Mouse (Mus musculus) mouse embryonic stem cell (cell line): ENCODE data around the gene Trpm3.

Source experiments
- in situ Hi-C, 2 experiments: fragments of 300-500 bp; cut with MboI; formaldehyde crosslinking; loops; 1 replicate in 1 of 2; 3 replicates in 1 of 2; pipeline ENCODE4 v1.14.3; 2019 to 2020; ENCODE audit warnings: low sequenced_read_pairs in 2 of 2, low pct_unique_long_range_greater_than_20kb in 1 of 2, mixed read lengths in 1 of 2; ENCODE audit not compliant: unreplicated experiment in 1 of 2

The Trpm3 gene

GRCm38 (mm10) chr19:22138590-22139421, at the start of gene Trpm3:
Gene Trpm3, plus strand, starts transcription at chr19:22139046.
- in situ Hi-C loops: no loop called here

DNA sequence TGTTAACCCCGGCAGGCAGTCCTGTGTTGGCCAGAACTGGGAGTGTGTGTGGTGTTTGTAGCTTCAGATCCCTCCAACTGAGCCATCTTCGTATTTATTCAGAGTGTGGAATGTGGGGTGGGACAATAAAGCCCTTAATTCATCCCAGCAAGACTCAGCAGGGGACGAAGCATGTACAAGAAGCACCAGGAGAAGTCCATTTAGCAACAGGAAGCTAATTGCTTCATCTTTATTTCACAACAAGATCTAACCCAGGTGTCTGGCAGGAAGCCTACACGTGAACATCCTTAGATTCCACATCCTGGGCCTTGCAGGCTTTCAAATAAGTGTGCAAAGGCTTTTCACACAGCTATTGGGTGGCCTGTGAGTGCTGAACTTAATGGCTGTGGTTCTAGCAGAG, 38.3 kb upstream of the Trpm3 start:
- in situ Hi-C loops: no loop called here

DNA sequence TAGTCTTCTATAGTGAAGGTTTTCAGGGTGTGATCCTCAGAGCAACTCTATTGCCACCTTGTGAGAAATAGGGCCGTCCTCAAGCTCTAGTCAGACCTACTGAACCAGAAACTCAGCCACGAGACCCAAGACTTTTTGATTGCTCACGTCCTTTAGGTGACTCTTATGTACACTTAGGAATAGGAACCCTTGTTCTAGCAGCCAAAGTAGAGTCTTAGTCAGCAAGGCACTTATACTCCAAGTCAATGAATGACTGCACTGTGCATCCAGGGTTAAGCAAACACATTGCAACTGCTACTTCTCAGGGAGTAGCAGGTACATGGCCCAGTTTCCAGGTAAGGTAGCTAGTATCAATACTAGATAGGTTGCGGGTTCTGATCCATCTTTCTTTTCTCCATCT, 35.0 kb upstream of the Trpm3 start:
- in situ Hi-C loops: no loop called here

- in situ Hi-C loops: no loop called here
Measured at GRCm38 (mm10) chr19:22104848-22105484, 33.9 kb upstream of the Trpm3 start.

DNA sequence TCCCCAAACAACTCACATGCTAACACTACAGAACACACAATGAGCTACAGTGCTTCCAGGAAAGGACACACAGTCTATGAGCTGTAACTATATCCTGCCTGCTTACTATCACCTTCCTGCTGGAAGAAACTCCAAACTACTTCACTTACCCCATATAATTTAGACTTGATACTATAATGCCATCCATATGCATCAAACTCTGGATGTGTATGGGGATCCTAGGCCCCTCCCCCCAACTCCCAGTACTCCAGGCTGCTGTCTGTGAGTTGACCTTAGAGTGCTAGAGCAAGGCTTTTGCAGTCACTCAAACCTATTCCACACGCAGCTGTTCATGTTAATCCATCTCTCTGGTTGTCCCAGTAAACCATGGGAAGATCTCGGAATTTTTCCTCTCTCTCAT, 33.2 kb upstream of the Trpm3 start:
- in situ Hi-C loops: no loop called here

DNA sequence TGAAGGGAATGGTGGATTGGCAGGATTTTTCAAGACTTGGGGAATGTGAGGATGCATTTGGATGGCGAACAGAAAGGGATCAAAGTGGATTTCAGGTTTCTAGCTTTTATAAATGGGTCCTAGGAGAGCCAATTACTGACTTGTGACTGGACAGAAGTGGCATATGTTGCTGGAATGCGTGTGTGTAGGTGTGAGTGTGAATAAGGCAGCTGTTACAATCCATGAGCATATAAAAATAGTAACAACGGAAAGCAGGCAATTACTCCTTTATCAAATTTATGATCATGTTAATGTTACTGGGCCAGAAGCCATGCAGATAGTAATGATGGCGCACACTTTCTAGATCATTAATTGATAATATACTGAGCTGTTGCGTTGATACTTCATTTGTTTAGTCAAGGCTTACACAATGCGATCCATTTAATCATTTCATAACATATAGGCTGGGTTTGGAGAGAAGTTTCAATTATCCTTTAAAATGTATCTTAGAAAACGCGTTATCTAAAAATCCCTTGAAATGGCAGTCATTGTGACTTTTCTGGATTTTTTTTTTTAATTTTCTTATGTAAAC, 29.9 kb upstream of the Trpm3 start:
- in situ Hi-C loops: no loop called here

GRCm38 (mm10) chr19:22120976-22121375, 17.9 kb upstream of the Trpm3 start:
- in situ Hi-C loops: no loop called here

DNA sequence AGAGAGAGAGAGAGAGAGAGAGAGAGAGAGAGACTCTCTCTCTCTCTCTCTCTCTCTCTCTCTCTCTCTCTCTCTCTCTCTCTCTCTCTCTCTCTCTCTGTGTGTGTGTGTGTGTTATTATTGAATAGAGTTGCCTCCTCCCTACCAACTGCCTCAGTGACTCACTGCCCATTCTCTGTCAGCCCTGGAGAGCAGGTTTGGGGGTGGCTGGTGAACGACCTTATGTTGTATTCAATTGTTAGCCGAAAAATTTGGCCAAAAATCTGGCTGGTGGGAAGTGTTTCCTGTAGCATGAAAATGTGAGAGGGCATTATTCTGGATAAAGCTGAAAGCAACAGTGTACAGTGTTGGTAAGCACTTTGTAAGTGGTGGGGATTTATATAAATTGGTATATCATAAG, 17.2 kb upstream of the Trpm3 start:
- in situ Hi-C loops: no loop called here

DNA sequence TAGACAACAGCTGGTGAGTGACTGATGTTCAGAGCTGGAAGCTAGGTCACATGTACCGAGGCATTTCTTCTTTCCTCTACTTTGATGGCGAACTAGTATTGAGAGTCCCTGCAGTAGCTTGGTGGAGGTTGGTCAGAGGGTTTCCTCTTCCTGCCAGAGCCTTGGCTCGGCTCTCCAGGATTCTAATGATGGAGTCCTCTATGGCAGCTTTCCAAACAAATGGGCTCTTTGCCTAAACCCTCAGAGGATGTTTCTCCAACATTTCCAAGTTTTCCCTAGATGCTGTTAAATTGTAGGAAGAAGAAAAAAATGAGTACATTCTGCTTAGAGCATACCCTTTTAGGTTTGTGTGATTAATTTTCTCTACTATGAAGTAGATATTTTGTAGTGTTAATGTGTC, 6.2 kb upstream of the Trpm3 start:
- in situ Hi-C loops: no loop called here

- in situ Hi-C loops: no loop called here
Measured at GRCm38 (mm10) chr19:22178549-22178948, 39.7 kb downstream of the Trpm3 start.

DNA sequence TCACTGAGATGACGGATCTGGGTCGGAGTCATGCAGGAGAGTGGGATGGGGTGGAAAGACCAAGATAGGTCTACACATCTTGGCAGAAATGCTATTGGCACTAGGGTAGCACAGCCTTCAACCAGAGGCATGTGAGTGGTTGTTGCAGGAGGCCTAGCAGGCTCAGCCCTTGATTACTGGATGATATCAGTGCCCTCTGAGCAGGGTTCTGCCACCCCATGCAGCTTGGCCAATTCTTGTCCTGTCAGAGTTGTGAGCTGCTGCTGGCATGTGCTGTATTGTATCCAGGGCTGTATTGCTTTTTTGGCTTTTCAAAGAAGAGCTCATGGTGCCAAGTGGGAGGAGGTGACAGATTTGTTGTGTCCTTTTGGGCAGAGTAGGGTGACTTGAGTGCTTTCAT, 40.2 kb downstream of the Trpm3 start:
- in situ Hi-C loops: no loop called here

DNA sequence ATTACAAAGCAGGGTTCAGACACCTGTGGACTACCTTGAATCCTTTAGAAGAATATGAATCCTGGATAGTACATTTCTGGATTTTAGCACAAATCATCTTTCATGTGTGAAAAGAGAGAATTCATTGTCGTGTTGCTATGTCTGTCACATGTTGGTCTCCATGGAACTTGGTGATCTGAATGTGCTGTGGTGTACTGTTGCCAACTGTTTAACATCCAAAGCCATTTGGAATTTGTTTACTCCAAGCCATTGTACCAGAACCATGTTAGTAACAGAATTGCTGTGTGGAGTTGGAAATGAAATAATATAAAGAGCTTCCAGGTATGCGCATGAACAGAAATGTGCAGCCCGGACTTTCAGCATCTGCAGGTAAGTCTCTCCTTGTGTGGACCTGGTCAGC, 41.3 kb downstream of the Trpm3 start:
- in situ Hi-C loops: no loop called here

- in situ Hi-C loops: no loop called here
Measured at GRCm38 (mm10) chr19:22189716-22190115, 50.9 kb downstream of the Trpm3 start.

- in situ Hi-C loops: no loop called here
Measured at GRCm38 (mm10) chr19:22222520-22222919, 83.7 kb downstream of the Trpm3 start.

DNA sequence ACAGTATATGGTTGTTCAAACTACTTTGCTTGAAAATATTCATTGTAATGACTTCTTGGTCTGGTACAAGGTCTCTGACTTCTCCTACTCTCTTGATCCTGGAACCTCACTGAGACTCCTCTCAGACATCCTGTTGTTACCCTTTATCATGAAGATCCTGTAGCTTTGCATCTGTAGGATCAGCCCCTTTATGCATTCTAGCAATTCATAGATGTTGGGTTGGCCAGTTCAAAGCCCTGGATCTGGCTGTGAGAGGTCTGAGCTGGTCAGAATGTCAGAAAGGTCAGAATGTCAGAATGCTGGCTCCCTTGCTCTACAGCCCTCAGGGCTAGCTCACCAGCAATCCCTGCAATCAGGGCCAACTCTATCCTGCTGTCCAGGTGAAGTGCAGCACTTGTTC, 95.3 kb downstream of the Trpm3 start:
- in situ Hi-C loops: no loop called here

DNA sequence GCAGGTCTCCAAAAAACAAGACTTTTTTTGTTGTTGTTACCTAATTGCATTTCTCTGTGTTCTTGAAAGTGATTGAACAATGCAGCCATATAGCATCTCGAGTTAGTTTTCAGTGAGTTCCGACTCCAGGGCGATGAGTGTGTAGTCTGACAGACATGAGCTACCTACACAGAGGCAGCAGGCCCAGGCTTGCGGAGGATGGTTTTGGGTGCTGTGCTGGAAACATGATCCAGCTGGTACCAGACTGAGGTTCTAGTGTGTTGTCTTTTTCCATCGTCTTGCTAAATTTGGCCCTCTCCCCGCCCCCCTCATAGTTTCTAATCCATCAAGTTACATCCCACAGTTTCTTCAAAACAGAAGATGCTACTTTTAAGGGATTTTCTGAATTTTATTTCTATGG, 110.2 kb downstream of the Trpm3 start:
- in situ Hi-C loops: no loop called here

- in situ Hi-C loops: no loop called here
Measured at GRCm38 (mm10) chr19:22272916-22273315, 134.1 kb downstream of the Trpm3 start.

DNA sequence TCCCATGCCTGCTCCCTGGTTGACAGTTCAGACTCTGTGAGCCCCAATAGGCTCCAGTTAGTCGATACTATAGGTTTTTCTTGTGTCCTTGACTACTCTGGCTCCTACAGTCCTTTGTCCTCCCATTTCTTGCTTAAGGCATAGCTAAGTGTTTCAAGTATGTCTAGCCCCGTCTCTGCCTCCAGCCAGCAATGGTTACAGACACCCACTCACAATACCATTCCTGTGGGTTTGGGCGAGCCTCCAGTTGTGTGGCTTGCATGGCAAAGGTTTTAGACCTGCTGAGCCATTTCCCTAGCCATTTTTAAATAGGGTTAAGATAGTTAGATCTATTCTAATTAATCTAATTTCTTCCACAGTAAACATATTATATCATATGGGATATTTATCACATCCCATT, 145.8 kb downstream of the Trpm3 start:
- in situ Hi-C loops: no loop called here

DNA sequence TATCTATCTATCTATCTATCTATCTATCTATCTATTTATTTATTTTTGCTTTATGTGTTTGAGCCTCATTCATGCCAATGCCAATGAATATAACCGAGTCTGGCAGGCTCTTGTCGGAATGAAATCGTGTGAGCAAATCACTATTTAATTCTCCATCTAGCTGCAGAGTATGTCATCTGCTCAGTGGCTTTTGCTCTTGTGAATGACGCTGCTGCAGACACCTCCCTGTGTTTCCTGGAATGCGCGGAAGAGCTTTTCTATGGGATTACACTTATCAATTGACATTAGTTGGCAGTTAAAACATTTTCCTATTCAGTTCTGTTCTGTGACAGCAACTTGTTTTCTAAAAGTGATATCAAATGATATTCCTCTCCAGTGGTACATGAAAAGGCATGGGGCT, 153.8 kb downstream of the Trpm3 start:
- in situ Hi-C loops: no loop called here

- in situ Hi-C loops: loop anchor here (25.0 kb wide), 2 partner anchors 464 to 539 kb away; no protein-coding TSS in a partner anchor
Measured at GRCm38 (mm10) chr19:22300906-22301305, 162.1 kb downstream of the Trpm3 start.
